24 mouse cellular contexts compared by ENCODE assay signal in genomic region chr17:88040810-88041209, GRCm38 (mm10). TPM values are rescaled to one million over a fixed set of nuclear protein-coding genes. Genes with fewer than 3 reads are reported as not detected.
DNase-seq lines count a peak whose midpoint lies in the region; ATAC-seq and TF ChIP-seq lines count a peak whose summit lies in the region.
"Had no signal": no experiment of that assay in that cellular context is flagged by ENCODE, and none has a peak within 500 bp of the region (broad histone marks: within the 10 kb centered on the region; RNA-seq: fewer than 3 reads in every experiment).

No protein-coding gene starts in this region.

- peak overlapping the region; percentile 5 for H3K27ac ChIP-seq in spleen, adult 2 months (ENCODE audit: insufficient read depth, low read length)
- no peak overlapping the region for H3K27ac ChIP-seq in hindbrain, embryonic 13.5 days
- no peak overlapping the region for H3K27ac ChIP-seq in kidney, embryonic 15.5 days
- H3K27ac ChIP-seq: embryonic facial prominence, embryonic 12.5 days; embryonic facial prominence, embryonic 15.5 days; forebrain, embryonic 12.5 days; forebrain, embryonic 15.5 days; heart, embryonic 10.5 days; heart, embryonic 13.5 days; hindbrain, embryonic 15.5 days had no signal

- H3K4me3 ChIP-seq in spleen, adult 2 months (ENCODE audit: extremely low read depth, insufficient read depth, insufficient read length), result no peak overlapping the region
- H3K4me3 ChIP-seq in hindbrain, embryonic 13.5 days, result no peak overlapping the region
- H3K4me3 ChIP-seq in kidney, embryonic 15.5 days (replicated peaks), result no peak overlapping the region
- H3K4me3 ChIP-seq: embryonic facial prominence, embryonic 12.5 days; embryonic facial prominence, embryonic 15.5 days; forebrain, embryonic 12.5 days; forebrain, embryonic 15.5 days; heart, embryonic 10.5 days; heart, embryonic 13.5 days; hindbrain, embryonic 15.5 days had no signal

- H3K27me3 ChIP-seq in spleen, adult 2 months (ENCODE audit: control insufficient read depth, insufficient read depth, low read length), result no peaks in the 10 kb centered on the region
- no peaks in the 10 kb centered on the region for H3K27me3 ChIP-seq in hindbrain, embryonic 13.5 days
- no peaks in the 10 kb centered on the region for H3K27me3 ChIP-seq in kidney, embryonic 15.5 days
- H3K27me3 ChIP-seq: embryonic facial prominence, embryonic 12.5 days; embryonic facial prominence, embryonic 15.5 days; forebrain, embryonic 12.5 days; forebrain, embryonic 15.5 days; heart, embryonic 13.5 days; hindbrain, embryonic 15.5 days; Patski had no signal

- 67% methylated on average over 5 of the region's 5 CpGs for WGBS in spleen, adult 2 months
- WGBS in hindbrain, embryonic 13.5 days, result 94% methylated on average over 5 of the region's 5 CpGs
- WGBS in kidney, embryonic 15.5 days, result 89% methylated on average over 5 of the region's 5 CpGs

- peaks cover 25% of the 10 kb centered on the region for H3K4me1 ChIP-seq in spleen, adult 2 months (ENCODE audit: control insufficient read depth, insufficient read depth, insufficient read length)
- peaks cover 20% of the 10 kb centered on the region for H3K4me1 ChIP-seq in hindbrain, embryonic 13.5 days (replicated peaks)
- peaks cover 22% of the 10 kb centered on the region for H3K4me1 ChIP-seq in kidney, embryonic 15.5 days

- no peak overlapping the region for H3K9ac ChIP-seq in hindbrain, embryonic 13.5 days
- no peak overlapping the region for H3K9ac ChIP-seq in kidney, embryonic 15.5 days
- H3K9ac ChIP-seq: embryonic facial prominence, embryonic 12.5 days; embryonic facial prominence, embryonic 15.5 days; forebrain, embryonic 12.5 days; forebrain, embryonic 15.5 days; heart, embryonic 13.5 days; hindbrain, embryonic 15.5 days had no signal

- no peak for DNase-seq in spleen, adult 2 months (ENCODE audit: low read depth in 1 of 2, low spot score in 2 of 2)
- DNase-seq in spleen, adult 12 weeks (ENCODE audit: low spot score), result no peak
- DNase-seq: adrenal gland, postnatal 10 days; adrenal gland, postnatal 36 days; cerebellum, adult 18-20 months; cerebellum, adult 9-10 months; cerebellum, postnatal 14 days; gastrocnemius, postnatal 10 days; gastrocnemius, postnatal 36 days; heart, adult 18-20 months; heart, postnatal 14 days; heart, postnatal 4 days had no signal

- H3K4me2 ChIP-seq in hindbrain, embryonic 13.5 days, result no peak overlapping the region
- no peak overlapping the region for H3K4me2 ChIP-seq in kidney, embryonic 15.5 days
- H3K4me2 ChIP-seq: embryonic facial prominence, embryonic 12.5 days; embryonic facial prominence, embryonic 15.5 days; forebrain, embryonic 12.5 days; forebrain, embryonic 15.5 days; heart, embryonic 13.5 days; hindbrain, embryonic 15.5 days had no signal

- TF ChIP-seq CTCF in spleen, adult 2 months (IDR thresholded peaks at IDR 0.05; ENCODE audit: extremely low read depth, insufficient read depth, insufficient read length, insufficient replicate concordance), result no peak

- no peak for TF ChIP-seq POLR2A in spleen, adult 2 months (IDR thresholded peaks at IDR 0.05; ENCODE audit: low read depth, low read length)

- H3K36me3 ChIP-seq in spleen, adult 2 months (ENCODE audit: control insufficient read depth, insufficient read depth, low read length), result no peaks in the 10 kb centered on the region
- no peaks in the 10 kb centered on the region for H3K36me3 ChIP-seq in hindbrain, embryonic 13.5 days
- H3K36me3 ChIP-seq in kidney, embryonic 15.5 days, result 0 out of 2 replicates have a peak, but pooled peaks cover 5% of the 10 kb centered on the region
- H3K36me3 ChIP-seq: embryonic facial prominence, embryonic 15.5 days; forebrain, embryonic 15.5 days; heart, embryonic 13.5 days; hindbrain, embryonic 15.5 days had no signal

- no peaks in the 10 kb centered on the region for H3K9me3 ChIP-seq in hindbrain, embryonic 13.5 days
- H3K9me3 ChIP-seq in kidney, embryonic 15.5 days (replicated peaks), result no peaks in the 10 kb centered on the region
- H3K9me3 ChIP-seq: embryonic facial prominence, embryonic 12.5 days; embryonic facial prominence, embryonic 15.5 days; forebrain, embryonic 12.5 days; forebrain, embryonic 15.5 days; heart, embryonic 10.5 days; heart, embryonic 13.5 days; hindbrain, embryonic 15.5 days had no signal

- peak; percentile 39; the same call in 1 of the 2 replicates for ATAC-seq in common myeloid progenitor, adult 5-6 weeks (replicated peaks; ENCODE audit: low read depth, poor library complexity, severe bottlenecking)
- ATAC-seq in megakaryocyte-erythroid progenitor cell, adult 5-6 weeks (replicated peaks; ENCODE audit: low FRiP score, low TSS enrichment, poor library complexity, severe bottlenecking), result 0 out of 2 replicates have a peak, but pooled peaks have one; percentile 35
- ATAC-seq in hindbrain, embryonic 13.5 days (ENCODE audit: low FRiP score), result no peak
- ATAC-seq in kidney, embryonic 15.5 days (replicated peaks; ENCODE audit: low FRiP score), result no peak
- ATAC-seq: forebrain, embryonic 15.5 days; Patski had no signal

RNA-seq across cellular contexts. Expression of gene Fbxo11, which starts 24.3 kb away (rescaled TPM):
- polyA plus RNA-seq in spleen, adult 2 months (2012; rRNA removed), result 13.6 and 17.0 TPM in 2 replicates
- total RNA-seq in common myeloid progenitor, adult 5-6 weeks (2017), result 34.2 and 39.1 TPM in 2 replicates
- 16.9 and 21.7 TPM in 2 replicates for total RNA-seq in megakaryocyte-erythroid progenitor cell, adult 5-6 weeks (2014; fragmentation: Nextera tagmentation)
- total RNA-seq in megakaryocyte-erythroid progenitor cell, adult 5-6 weeks (2017), result 21.2 and 24.3 TPM in 2 replicates
- polyA plus RNA-seq in hindbrain, embryonic 13.5 days (2015; fragmentation: Nextera tagmentation; extraction: Ambion mirVana), result 26.6 and 27.0 TPM in 2 replicates
- polyA plus RNA-seq in kidney, embryonic 15.5 days (2015; fragmentation: Nextera tagmentation; extraction: Ambion mirVana), result 15.9 and 16.4 TPM in 2 replicates

Comparison
In these comparisons a context has a peak if more than half of its experiments do, and no peak if none do; other contexts are left out.
1. ATAC-seq: peak in common myeloid progenitor, adult 5-6 weeks (single experiment) and megakaryocyte-erythroid progenitor cell, adult 5-6 weeks (single experiment); none in hindbrain, embryonic 13.5 days (single experiment) and kidney, embryonic 15.5 days (single experiment).